Mouse (Mus musculus) lung, postnatal 36 days (tissue): ENCODE measurements around the gene Bcl2l12.

Experiments
- DNase-seq: peaks from one replicate; pipeline ENCODE4 v3.0.0; 2022; ENCODE audit warnings: mixed read lengths

Gene Bcl2l12

GRCm38 (mm10) chr7:44955628-44956027 is 42.9 kb downstream of the Bcl2l12 start:
- peak; percentile 44 for DNase-seq

- DNase-seq: no peak
Observed at GRCm38 (mm10) chr7:44954091-44954885, 44.2 kb downstream of the Bcl2l12 start.

- no peak for DNase-seq
Observed at GRCm38 (mm10) chr7:44953561-44953960, 45.0 kb downstream of the Bcl2l12 start.

- DNase-seq: peak; percentile 98
Observed at GRCm38 (mm10) chr7:44952611-44953306, 45.8 kb downstream of the Bcl2l12 start.

GRCm38 (mm10) chr7:44951960-44952359 is 46.6 kb downstream of the Bcl2l12 start:
- DNase-seq: peak; percentile 93

- no peak for DNase-seq
Observed at GRCm38 (mm10) chr7:44949922-44950321, 48.6 kb downstream of the Bcl2l12 start.

- DNase-seq: no peak
Observed at GRCm38 (mm10) chr7:44942904-44943303, 55.6 kb downstream of the Bcl2l12 start, which contains the start of gene Tsks. Gene Tsks (plus strand): TSS chr7:44943204.
